In the genomic region with DNA sequence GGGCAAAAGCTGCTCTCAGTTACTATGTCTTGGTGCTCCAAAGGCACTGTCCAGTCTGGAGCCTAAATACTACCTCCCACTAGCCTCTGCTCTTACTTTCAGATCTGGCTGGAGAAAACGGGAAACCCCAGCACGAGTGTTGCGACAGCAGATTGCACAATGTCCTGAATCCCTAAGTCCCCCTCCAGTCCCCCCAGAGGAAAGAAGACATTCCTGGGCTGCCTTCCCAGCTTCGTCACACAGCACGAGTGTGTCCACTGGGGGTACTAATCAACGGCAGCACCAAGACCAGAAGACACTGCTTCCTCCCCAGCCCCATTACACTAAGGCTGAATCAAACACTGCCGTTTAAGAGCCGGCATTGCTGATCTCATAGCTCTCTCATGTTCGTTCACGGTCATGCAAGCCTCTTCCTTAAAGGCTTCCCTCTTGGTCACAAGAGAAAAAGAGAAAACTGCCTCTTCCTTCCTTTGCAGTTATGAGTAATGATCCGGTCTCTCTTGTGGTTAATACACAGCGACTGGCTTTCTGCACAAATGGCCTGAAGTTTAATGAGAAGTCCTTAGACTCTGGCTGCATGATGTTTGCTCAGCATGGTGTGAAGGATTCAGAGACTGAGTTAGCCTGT, we compare ENCODE assay signal across 1 mouse cellular context.
TF ChIP-seq lines count a peak whose summit lies in the region.

No protein-coding gene starts in this region.

TF ChIP-seq in CH12.LX, 34 proteins besides CTCF, POLR2A, EP300 and RAD21:
- no peak for TF ChIP-seq ETS1 (conservative IDR thresholded peaks at IDR 0.05; ENCODE audit: low read depth, low read length)
- no peak for TF ChIP-seq SMC3 (IDR thresholded peaks at IDR 0.05; ENCODE audit: low read depth, low read length)
- TF ChIP-seq ZKSCAN1 (IDR thresholded peaks at IDR 0.05; ENCODE audit: borderline replicate concordance, low read depth, low read length): no peak
- TF ChIP-seq USF2 (conservative IDR thresholded peaks at IDR 0.05; ENCODE audit: low read depth, low read length): no peak
- TF ChIP-seq BHLHE40 (IDR thresholded peaks at IDR 0.05; ENCODE audit: low read depth, low read length): no peak
- no peak for TF ChIP-seq CHD2 (IDR thresholded peaks at IDR 0.05; ENCODE audit: low read length)
- TF ChIP-seq E2F4 (IDR thresholded peaks at IDR 0.05; ENCODE audit: insufficient replicate concordance, low read depth, low read length): no peak
- no peak for TF ChIP-seq JUN (IDR thresholded peaks at IDR 0.05; ENCODE audit: insufficient read depth, low read depth, low read length)
- no peak for TF ChIP-seq MEF2A (IDR thresholded peaks at IDR 0.05; ENCODE audit: borderline replicate concordance, low read depth, low read length)
- no peak for TF ChIP-seq MAX (IDR thresholded peaks at IDR 0.05; ENCODE audit: low read length)
- no peak for TF ChIP-seq TBP (conservative IDR thresholded peaks at IDR 0.05; ENCODE audit: low read depth, low read length)
- no peak for TF ChIP-seq NELFE (IDR thresholded peaks at IDR 0.05; ENCODE audit: low read depth, low read length)
- no peak for TF ChIP-seq MXI1 (IDR thresholded peaks at IDR 0.05; ENCODE audit: low read depth, low read length)
- no peak for TF ChIP-seq ZC3H11A (IDR thresholded peaks at IDR 0.05; ENCODE audit: low read depth, low read length)
- TF ChIP-seq IRF4 (IDR thresholded peaks at IDR 0.05; ENCODE audit: low read depth, low read length): no peak
- TF ChIP-seq SIN3A (IDR thresholded peaks at IDR 0.05; ENCODE audit: low read length): no peak
- TF ChIP-seq GABPA (IDR thresholded peaks at IDR 0.05; ENCODE audit: insufficient replicate concordance, low read depth, low read length): no peak
- TF ChIP-seq MYC (IDR thresholded peaks at IDR 0.05; ENCODE audit: low read depth, low read length): no peak
TF ChIP-seq in CH12.LX: peak in this region for 0.
